Comparison of ENCODE assay signal across 9 mouse cellular contexts in genomic region chr7:49065621-49066475, GRCm38 (mm10).
DNase-seq lines count a peak whose midpoint lies in the region; ATAC-seq and TF ChIP-seq lines count a peak whose summit lies in the region.
"Had no signal": no experiment of that assay in that cellular context is flagged by ENCODE, and none has a peak within 500 bp of the region (broad histone marks: within the 10 kb centered on the region; RNA-seq: fewer than 3 reads in every experiment).

No protein-coding gene starts in this region.

- peak; percentile 19 to 46 for DNase-seq in adrenal gland, postnatal 36 days
- peak; percentile 13 for DNase-seq in lung, adult 2 months
- DNase-seq in frontal cortex, postnatal 25 days (ENCODE audit: low spot score in 2 of 2), result no peak
- no peak for DNase-seq in left cerebral cortex, postnatal 14 days (ENCODE audit: low spot score in 2 of 2)
- no peak for DNase-seq in spleen, adult 18-20 months

- no peaks in the 10 kb centered on the region for H3K4me1 ChIP-seq in intestine, postnatal 0 days (replicated peaks; ENCODE audit: control insufficient read depth, insufficient read depth, low read length)
- no peaks in the 10 kb centered on the region for H3K4me1 ChIP-seq in intestine, embryonic 16.5 days (ENCODE audit: control insufficient read depth, insufficient read depth, low read length)
- peaks cover 30% of the 10 kb centered on the region for H3K4me1 ChIP-seq in forebrain, embryonic 15.5 days
- no peaks in the 10 kb centered on the region; the same call in 1 of the 2 replicates for H3K4me1 ChIP-seq in lung, adult 2 months (ENCODE audit: control insufficient read depth, insufficient read depth, low read length)

- intact Hi-C loops in left cerebral cortex, postnatal 14 days (cut with DNase I), result no loop called here

- ATAC-seq in intestine, postnatal 0 days, result no peak
- no peak for ATAC-seq in intestine, embryonic 16.5 days
- ATAC-seq in forebrain, embryonic 15.5 days (replicated peaks), result peak; percentile 21

- H3K9ac ChIP-seq in intestine, postnatal 0 days (ENCODE audit: low read depth, low read length), result no peak overlapping the region
- H3K9ac ChIP-seq in intestine, embryonic 16.5 days (ENCODE audit: low read depth, low read length), result no peak overlapping the region
- H3K9ac ChIP-seq in forebrain, embryonic 15.5 days (replicated peaks), result no peak overlapping the region

- whole genome bisulfite sequencing in intestine, postnatal 0 days, result 68% methylated on average over 9 of the region's 9 CpGs
- WGBS in intestine, embryonic 16.5 days, result 73% methylated on average over 9 of the region's 9 CpGs
- 20% methylated on average over 9 of the region's 9 CpGs for WGBS in forebrain, embryonic 15.5 days
- WGBS in lung, adult 2 months, result 62% methylated on average over 9 of the region's 9 CpGs

- H3K4me3 ChIP-seq in intestine, postnatal 0 days (ENCODE audit: low read depth, low read length), result no peak overlapping the region
- no peak overlapping the region for H3K4me3 ChIP-seq in intestine, embryonic 16.5 days (ENCODE audit: low read length)
- no peak overlapping the region for H3K4me3 ChIP-seq in forebrain, embryonic 15.5 days
- H3K4me3 ChIP-seq in lung, adult 2 months (replicated peaks; ENCODE audit: extremely low read depth, low read depth, low read length), result no peak overlapping the region

- no peaks in the 10 kb centered on the region for H3K9me3 ChIP-seq in intestine, postnatal 0 days (ENCODE audit: control insufficient read depth)
- H3K9me3 ChIP-seq in intestine, embryonic 16.5 days (ENCODE audit: control insufficient read depth, low read length), result no peaks in the 10 kb centered on the region
- no peaks in the 10 kb centered on the region for H3K9me3 ChIP-seq in forebrain, embryonic 15.5 days

- TF ChIP-seq CTCF in intestine, postnatal 0 days (IDR thresholded peaks at IDR 0.05; ENCODE audit: low read depth), result peak; percentile 62
- peak; percentile 33; the same call in 1 of the 2 replicates for TF ChIP-seq CTCF in lung, adult 2 months (IDR thresholded peaks at IDR 0.05; ENCODE audit: insufficient read depth, low read length)

- H3K4me2 ChIP-seq in intestine, postnatal 0 days (replicated peaks; ENCODE audit: low read depth), result no peak overlapping the region
- no peak overlapping the region for H3K4me2 ChIP-seq in intestine, embryonic 16.5 days (ENCODE audit: low read depth, low read length)
- no peak overlapping the region for H3K4me2 ChIP-seq in forebrain, embryonic 15.5 days (replicated peaks)

- no peak overlapping the region for H3K27ac ChIP-seq in intestine, postnatal 0 days (ENCODE audit: low read depth, low read length)
- H3K27ac ChIP-seq in intestine, embryonic 16.5 days (ENCODE audit: low read length), result no peak overlapping the region
- H3K27ac ChIP-seq in forebrain, embryonic 15.5 days (replicated peaks), result peak overlapping the region; percentile 58

- no peaks in the 10 kb centered on the region for H3K27me3 ChIP-seq in intestine, postnatal 0 days (replicated peaks; ENCODE audit: control insufficient read depth, insufficient read depth, low read length)
- H3K27me3 ChIP-seq in intestine, embryonic 16.5 days (replicated peaks; ENCODE audit: control insufficient read depth, insufficient read depth, low read length), result no peaks in the 10 kb centered on the region
- H3K27me3 ChIP-seq in forebrain, embryonic 15.5 days, result peaks cover 8% of the 10 kb centered on the region

- H3K36me3 ChIP-seq in intestine, postnatal 0 days (ENCODE audit: control insufficient read depth, insufficient read depth), result no peaks in the 10 kb centered on the region
- no peaks in the 10 kb centered on the region for H3K36me3 ChIP-seq in intestine, embryonic 16.5 days (ENCODE audit: control insufficient read depth, insufficient read depth, low read length)
- no peaks in the 10 kb centered on the region for H3K36me3 ChIP-seq in forebrain, embryonic 15.5 days
- H3K36me3 ChIP-seq: G1E had no signal

- TF ChIP-seq POLR2A in lung, adult 2 months (IDR thresholded peaks at IDR 0.05; ENCODE audit: borderline replicate concordance, extremely low read depth, low read depth, low read length), result no peak

Comparison
In these comparisons a context has a peak if more than half of its experiments do, and no peak if none do; other contexts are left out.
1. DNase-seq: peak in adrenal gland, postnatal 36 days (2 of 2) and lung, adult 2 months (single experiment); none in frontal cortex, postnatal 25 days (0 of 2), left cerebral cortex, postnatal 14 days (0 of 2) and spleen, adult 18-20 months (0 of 2).